Mouse (Mus musculus): ENCODE data around the gene Pkn1.

DNA sequence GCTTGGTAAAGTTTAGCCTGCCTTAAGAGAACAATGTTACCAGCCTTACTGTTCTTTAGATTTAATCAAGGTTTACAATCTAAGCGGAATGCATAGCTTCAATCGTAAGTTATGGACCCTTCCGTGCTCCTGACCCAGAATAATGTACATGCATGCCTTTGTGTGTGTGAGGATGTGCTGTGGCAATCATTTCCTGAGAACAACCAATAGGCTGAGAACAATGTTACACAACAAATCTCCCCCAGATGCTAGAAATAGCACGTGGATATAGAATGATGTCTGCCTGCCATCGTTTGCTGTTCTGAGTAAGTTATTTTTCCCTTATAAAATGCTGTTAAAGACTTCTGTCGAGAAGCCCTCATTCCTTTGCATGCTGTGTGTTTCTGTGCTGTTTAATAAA, 33.9 kb upstream of the Pkn1 start:
- no peak for TF ChIP-seq POLR2A (IDR thresholded peaks at IDR 0.05; ENCODE audit: control insufficient read depth in 1 of 2, insufficient read depth in 1 of 2, low read depth in 1 of 2, low read length in 2 of 2, poor library complexity in 1 of 2)
- no peak for TF ChIP-seq ZC3H11A (IDR thresholded peaks at IDR 0.05; ENCODE audit: low read depth, low read length)
- no peak for TF ChIP-seq BHLHE40 (IDR thresholded peaks at IDR 0.05; ENCODE audit: borderline replicate concordance, low read depth, low read length)
- TF ChIP-seq CTCF (IDR thresholded peaks at IDR 0.05 in 2 of 3, conservative IDR thresholded peaks at IDR 0.05 in 1 of 3; ENCODE audit: control insufficient read depth in 1 of 3, insufficient read depth in 1 of 3, low read depth in 2 of 3, low read length in 3 of 3, poor library complexity in 1 of 3, severe bottlenecking in 1 of 3): no peak
- TF ChIP-seq EP300 (IDR thresholded peaks at IDR 0.05; ENCODE audit: low read depth in 1 of 2, low read length in 2 of 2): no peak
- TF ChIP-seq POLR2AphosphoS5 (IDR thresholded peaks at IDR 0.05; ENCODE audit: borderline replicate concordance, low read depth, low read length): no peak
- TF ChIP-seq MYC (IDR thresholded peaks at IDR 0.05; ENCODE audit: low read depth, low read length): no peak
- no peak for TF ChIP-seq GATA1 (IDR thresholded peaks at IDR 0.05; ENCODE audit: low read depth, low read length)
- TF ChIP-seq CHD2 (IDR thresholded peaks at IDR 0.05; ENCODE audit: low read length): no peak
- TF ChIP-seq UBTF (IDR thresholded peaks at IDR 0.05; ENCODE audit: borderline replicate concordance, insufficient read depth, low read depth, low read length): no peak
